Mouse (Mus musculus) hindbrain, embryonic 11.5 days (tissue): ENCODE results near the gene Ptgds. TPM values are rescaled to one million over a fixed set of nuclear protein-coding genes. Genes with fewer than 3 reads are reported as not detected.

Source experiments
- ATAC-seq: fragments of 200-750 bp; cut with Nextera tagmentation; 2 replicates; pipeline ENCODE4 v1.8.0; 2017; ENCODE audit warnings: mild to moderate bottlenecking, moderate TSS enrichment, moderate library complexity; ENCODE audit not compliant: low FRiP score
- DNase-seq: peaks from one replicate; pipeline ENCODE4 v3.0.0-alpha.2; 2015; ENCODE audit warnings: low spot score
- H3K27ac ChIP-seq: fragments of 300-500 bp; sonication (generic); 2 replicates; pipeline ENCODE4 v1.5.1; 2014; ENCODE audit warnings: mild to moderate bottlenecking, low read depth, low read length
- H3K27me3 ChIP-seq: fragments of 300-500 bp; sonication (generic); 2 replicates; pipeline ENCODE4 v1.6.1; 2014; ENCODE audit warnings: mild to moderate bottlenecking, low read length, moderate library complexity, mixed read lengths; ENCODE audit not compliant: control insufficient read depth, insufficient read depth
- H3K36me3 ChIP-seq: fragments of 300-500 bp; sonication (generic); 2 replicates; pipeline ENCODE4 v1.6.1; 2014; ENCODE audit warnings: mild to moderate bottlenecking, low read length, moderate library complexity, mixed read lengths; ENCODE audit not compliant: control insufficient read depth, insufficient read depth
- H3K4me1 ChIP-seq: fragments of 300-500 bp; sonication (generic); replicated peaks from 2 replicates; pipeline ENCODE4 v1.6.1; 2014; ENCODE audit warnings: low read length, mixed read lengths; ENCODE audit not compliant: control insufficient read depth, insufficient read depth
- H3K4me2 ChIP-seq: fragments of 300-500 bp; sonication (generic); replicated peaks from 2 replicates; pipeline ENCODE4 v1.6.1; 2014; ENCODE audit warnings: mild to moderate bottlenecking, low read depth, low read length
- H3K4me3 ChIP-seq: fragments of 300-500 bp; sonication (generic); 2 replicates; pipeline ENCODE4 v1.5.1; 2014; ENCODE audit warnings: low read depth, low read length
- H3K9ac ChIP-seq: fragments of 300-500 bp; sonication (generic); 2 replicates; pipeline ENCODE4 v1.6.1; 2014; ENCODE audit warnings: low read depth, low read length
- H3K9me3 ChIP-seq: fragments of 300-500 bp; sonication (generic); 2 replicates; pipeline ENCODE4 v1.6.1; 2016; ENCODE audit warnings: low read length; ENCODE audit not compliant: control insufficient read depth
- WGBS: fragments of 180-500 bp; shearing (Covaris S2); extraction: QIAGEN DNeasy Blood & Tissue Kit; methylation state at CpG from one replicate; pipeline ENCODE4 v1.1.7; 2014; 5-methylcytosine and 5-hydroxymethylcytosine counted together
- polyA plus RNA-seq: library from polyadenylated mRNA; unstranded; fragments of >200 nt; fragmentation: Nextera tagmentation; extraction: Ambion mirVana; gene quantifications from 2 replicates; pipeline ENCODE4 v1.2.1, GENCODE M21; 2014

Ptgds gene
- 0.39 and 0.64 TPM in 2 replicates for polyA plus RNA-seq

DNA sequence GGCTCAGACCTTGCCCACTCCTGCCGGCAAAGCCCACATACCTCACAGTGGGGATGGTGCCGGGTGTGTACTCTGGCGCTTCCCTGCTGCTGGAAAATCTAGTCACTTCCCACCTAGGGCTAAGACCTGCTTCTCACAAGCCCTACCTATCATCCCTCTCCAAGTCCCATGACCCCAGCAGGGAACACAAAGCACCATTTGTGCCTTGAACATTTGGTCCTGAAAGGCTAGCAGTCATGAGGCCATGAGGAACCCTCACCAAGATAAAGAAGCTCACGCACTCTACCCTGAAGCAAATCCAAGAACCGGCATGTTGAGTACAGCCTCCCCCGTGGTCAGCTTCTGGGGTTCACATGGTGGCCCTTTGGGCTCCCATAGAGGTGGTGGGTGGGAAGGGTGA, at the start of gene Ptgds:
Gene Ptgds, minus strand, starts transcription at position 78 of the 400 bp plus-strand sequence.
- WGBS, result 54% methylated on average over 6 of the region's 6 CpGs

DNA sequence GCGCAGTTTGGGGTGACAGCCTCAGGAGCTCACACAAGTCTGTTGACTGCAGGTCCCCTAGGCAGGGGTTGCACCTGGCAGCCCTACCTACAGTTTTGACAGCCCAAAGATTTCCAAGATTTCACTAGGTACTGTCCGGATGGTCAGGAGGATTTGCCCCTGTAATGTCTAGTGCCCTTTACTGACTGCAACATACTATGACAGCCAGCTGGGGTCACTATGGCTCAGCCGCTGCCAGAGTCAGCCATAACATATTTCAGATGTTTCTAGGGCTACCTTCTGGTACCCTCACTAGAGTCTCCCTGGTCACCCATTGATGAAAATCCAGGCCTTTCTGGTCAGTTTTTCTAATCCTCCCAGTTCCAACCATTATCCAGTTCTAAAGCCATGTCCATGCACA, 40.1 kb upstream of the Ptgds start:
- H3K27me3 ChIP-seq, result no peaks in the 10 kb centered on the region
- DNase-seq, result no peak
- WGBS, result 68% methylated on average over 3 of the region's 3 CpGs
- no peaks in the 10 kb centered on the region for H3K36me3 ChIP-seq
- H3K4me3 ChIP-seq, result no peak overlapping the region
- H3K4me2 ChIP-seq, result no peak overlapping the region
- no peak for ATAC-seq
- H3K27ac ChIP-seq, result no peak overlapping the region
- H3K9me3 ChIP-seq, result no peaks in the 10 kb centered on the region
- no peak overlapping the region for H3K9ac ChIP-seq
- no peaks in the 10 kb centered on the region for H3K4me1 ChIP-seq

More for the DNA sequence above, at the start of gene Ptgds:
- Histone ChIP-seq H3K36me3 (no peaks in the 10 kb centered on the region), H3K9me3 (no peaks in the 10 kb centered on the region), H3K4me2 (no peak within 1 kb of the TSS), H3K4me1 (no peaks in the 10 kb centered on the region), H3K9ac (no peak within 1 kb of the TSS), H3K27me3 (no peaks in the 10 kb centered on the region), H3K27ac (no peak within 1 kb of the TSS), H3K4me3 (no peak within 1 kb of the TSS)
- ATAC-seq, result no peak
- no peak for DNase-seq

- Histone ChIP-seq H3K27me3 (no peaks in the 10 kb centered on the region), H3K4me1 (no peaks in the 10 kb centered on the region), H3K9me3 (no peaks in the 10 kb centered on the region), H3K27ac (no peak overlapping the region), H3K9ac (no peak overlapping the region), H3K4me2 (no peak overlapping the region), H3K36me3 (no peaks in the 10 kb centered on the region), H3K4me3 (no peak overlapping the region)
- DNase-seq (peak; percentile 17), ATAC-seq (no peak)
- 33% methylated on average over 5 of the region's 5 CpGs for WGBS
These were observed 37.1 kb upstream of the Ptgds start for GRCm38 (mm10) chr2:25506964-25507363.

DNA sequence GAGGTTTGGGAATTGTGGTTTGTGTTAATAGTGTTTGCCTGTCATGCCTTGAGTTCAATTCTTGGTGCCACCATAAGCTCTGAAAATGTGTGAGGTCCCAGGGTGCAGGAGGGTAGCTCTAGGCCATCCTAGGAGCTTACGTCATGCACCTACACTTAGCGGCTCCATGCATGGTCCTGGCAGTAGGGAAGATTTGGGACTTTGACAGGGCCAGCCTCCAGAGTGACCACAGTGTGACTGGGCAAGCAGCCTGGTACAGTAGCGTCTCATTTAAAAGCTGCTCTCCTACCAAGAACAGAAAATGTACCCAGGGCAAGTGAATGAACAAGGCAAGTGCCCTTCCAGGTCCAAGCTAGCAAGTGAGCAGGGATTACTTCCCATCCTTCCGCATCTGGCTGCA, 36.0 kb upstream of the Ptgds start:
- 92% methylated on average over 4 of the region's 4 CpGs for WGBS
- Histone ChIP-seq H3K9me3 (no peaks in the 10 kb centered on the region), H3K4me3 (no peak overlapping the region), H3K27me3 (no peaks in the 10 kb centered on the region), H3K9ac (no peak overlapping the region), H3K27ac (no peak overlapping the region), H3K4me1 (peaks cover 4% of the 10 kb centered on the region; the same call in 1 of the 2 replicates), H3K4me2 (no peak overlapping the region), H3K36me3 (no peaks in the 10 kb centered on the region)
- ATAC-seq (no peak), DNase-seq (no peak)

- DNase-seq, result no peak
- H3K36me3 ChIP-seq, result no peaks in the 10 kb centered on the region
- peaks cover 4% of the 10 kb centered on the region; the same call in 1 of the 2 replicates for H3K4me1 ChIP-seq
- no peaks in the 10 kb centered on the region for H3K27me3 ChIP-seq
- no peak for ATAC-seq
- WGBS, result 94% methylated on average over 1 of the region's 1 CpGs
- no peak overlapping the region for H3K4me2 ChIP-seq
- H3K4me3 ChIP-seq, result no peak overlapping the region
- H3K9me3 ChIP-seq, result no peaks in the 10 kb centered on the region
- no peak overlapping the region for H3K27ac ChIP-seq
- H3K9ac ChIP-seq, result no peak overlapping the region
These were observed 35.2 kb upstream of the Ptgds start for GRCm38 (mm10) chr2:25505000-25505399.

DNA sequence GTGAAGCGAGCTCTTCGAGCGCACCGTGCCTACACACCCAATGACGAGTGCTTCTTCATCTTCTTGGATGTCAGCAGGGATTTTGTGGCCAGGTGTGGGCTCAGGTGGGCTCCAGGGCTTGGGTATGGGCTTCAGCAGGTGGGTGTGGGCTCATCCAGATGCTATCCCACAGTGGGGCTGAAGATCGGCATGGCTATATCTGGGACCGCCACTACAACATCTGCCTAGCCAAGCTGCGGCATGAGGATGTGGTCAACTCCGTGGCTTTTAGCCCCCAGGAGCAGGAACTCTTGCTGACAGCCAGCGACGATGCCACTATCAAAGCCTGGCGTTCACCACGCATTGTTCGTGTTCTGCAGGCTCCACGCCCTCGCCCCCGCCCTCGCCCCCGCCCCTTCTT, 34.7 kb upstream of the Ptgds start:
- Histone ChIP-seq H3K4me2 (no peak overlapping the region), H3K27ac (no peak overlapping the region), H3K36me3 (no peaks in the 10 kb centered on the region), H3K4me1 (peaks cover 4% of the 10 kb centered on the region; the same call in 1 of the 2 replicates), H3K9me3 (no peaks in the 10 kb centered on the region), H3K9ac (no peak overlapping the region), H3K4me3 (no peak overlapping the region), H3K27me3 (no peaks in the 10 kb centered on the region)
- DNase-seq (no peak), ATAC-seq (no peak)
- 93% methylated on average over 19 of the region's 19 CpGs for WGBS

DNA sequence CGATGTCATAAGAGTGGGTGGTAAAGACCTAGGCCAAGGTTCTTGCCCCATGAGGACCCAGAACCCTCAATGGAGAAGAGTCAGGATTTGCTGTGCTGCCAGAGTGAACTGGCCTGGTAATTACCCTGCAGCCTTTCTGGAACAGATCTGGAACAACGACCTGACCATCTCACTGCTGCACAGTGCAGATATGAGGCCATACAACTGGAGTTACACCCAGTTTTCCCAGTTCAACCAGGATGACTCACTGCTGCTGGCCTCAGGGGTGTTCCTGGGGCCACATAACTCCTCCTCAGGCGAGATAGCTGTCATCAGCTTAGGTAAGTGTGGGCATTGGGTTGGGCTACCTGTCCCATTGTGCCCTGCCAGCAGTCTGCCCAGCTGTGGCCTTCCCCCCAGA, 32.9 kb upstream of the Ptgds start:
- Histone ChIP-seq H3K27me3 (no peaks in the 10 kb centered on the region), H3K4me1 (peaks cover 4% of the 10 kb centered on the region; the same call in 1 of the 2 replicates), H3K4me2 (no peak overlapping the region), H3K9me3 (no peaks in the 10 kb centered on the region), H3K4me3 (no peak overlapping the region), H3K36me3 (no peaks in the 10 kb centered on the region), H3K27ac (no peak overlapping the region), H3K9ac (no peak overlapping the region)
- no peak for DNase-seq
- 85% methylated on average over 3 of the region's 3 CpGs for WGBS
- ATAC-seq, result no peak

- DNase-seq, result peak; percentile 23
- H3K4me3 ChIP-seq, result peak within 1 kb of the TSS; percentile 86
- H3K9me3 ChIP-seq, result no peaks in the 10 kb centered on the region
- peak within 1 kb of the TSS; percentile 96 for H3K9ac ChIP-seq
- 78% methylated on average over 20 of the region's 20 CpGs for WGBS
- H3K4me2 ChIP-seq, result peak within 1 kb of the TSS; percentile 83
- H3K4me1 ChIP-seq, result peaks cover 4% of the 10 kb centered on the region; the same call in 1 of the 2 replicates
- no peaks in the 10 kb centered on the region for H3K36me3 ChIP-seq
- H3K27ac ChIP-seq, result 0 out of 2 replicates have a peak within 1 kb of the TSS, but pooled peaks have one; percentile 19
- no peak for ATAC-seq
- H3K27me3 ChIP-seq, result no peaks in the 10 kb centered on the region
These were observed 32.0 kb upstream of the Ptgds start, which contains the start of gene C8g for GRCm38 (mm10) chr2:25501593-25502486. TSS of gene C8g (minus strand) at chr2:25501719.
